Mouse (Mus musculus) ovary, postnatal 10 days (tissue): ENCODE measurements around the gene Prkg1.

Experiments used
- DNase-seq: peaks from one replicate; pipeline ENCODE4 v3.0.0; 2022; ENCODE audit warnings: low spot score

Prkg1 gene

DNA sequence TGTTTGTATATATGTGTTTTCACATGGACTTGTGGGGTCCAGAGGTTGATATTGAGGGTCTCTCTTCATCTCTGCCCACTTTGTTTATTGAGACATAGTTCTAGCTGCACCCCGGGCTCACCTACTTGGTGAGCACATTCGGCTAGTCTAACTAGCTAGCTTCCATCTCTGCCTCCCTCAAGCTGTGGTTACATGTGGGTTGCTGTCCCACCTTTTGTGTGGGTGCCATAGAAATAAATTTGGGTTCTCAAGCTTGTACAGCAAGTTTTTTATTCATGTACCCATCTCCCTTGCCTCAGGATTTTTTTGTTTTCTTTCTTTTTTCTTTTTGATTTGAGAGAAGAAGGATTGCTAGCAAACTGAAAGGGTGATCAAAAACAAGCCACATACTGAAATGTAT is 617.4 kb downstream of the Prkg1 start:
- no peak for DNase-seq

DNA sequence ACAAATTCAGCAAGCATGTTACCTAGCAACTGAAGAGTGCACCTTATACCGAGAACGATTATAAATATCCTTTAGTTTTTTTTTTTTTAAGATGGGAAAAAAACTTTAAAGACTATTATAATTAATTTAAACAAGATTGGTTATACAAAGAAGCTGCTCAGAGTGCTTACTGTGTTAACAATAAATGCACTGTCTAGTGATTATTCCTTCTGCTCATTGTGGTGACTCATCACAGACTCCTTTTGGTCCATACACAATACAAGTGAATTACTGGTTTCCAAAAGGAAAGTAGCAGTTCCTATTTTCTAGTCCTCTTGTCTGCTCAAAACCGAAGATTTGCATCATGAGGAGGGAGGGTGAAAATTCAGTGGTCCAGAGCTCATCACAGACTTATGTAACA is 618.7 kb downstream of the Prkg1 start:
- DNase-seq = no peak

DNA sequence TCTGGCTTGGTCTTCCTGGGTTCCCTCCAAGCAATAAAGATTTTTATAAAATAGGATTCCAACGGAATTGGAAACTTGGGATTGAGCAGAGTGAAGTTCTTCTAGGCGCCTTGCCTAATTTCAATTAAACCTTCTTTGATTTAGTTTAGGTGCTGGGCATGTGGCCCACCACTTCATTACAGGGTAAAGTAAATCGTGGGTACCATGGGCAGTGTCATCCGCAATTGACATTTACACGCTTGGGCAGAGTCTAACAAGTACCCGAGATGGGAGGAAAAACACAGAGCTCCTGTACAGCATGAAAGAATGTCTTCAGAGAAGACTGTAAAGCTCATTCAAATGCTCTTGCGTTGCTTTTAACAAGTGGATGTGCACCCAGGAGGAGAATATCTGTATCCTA is 622.9 kb downstream of the Prkg1 start:
- DNase-seq = no peak

DNA sequence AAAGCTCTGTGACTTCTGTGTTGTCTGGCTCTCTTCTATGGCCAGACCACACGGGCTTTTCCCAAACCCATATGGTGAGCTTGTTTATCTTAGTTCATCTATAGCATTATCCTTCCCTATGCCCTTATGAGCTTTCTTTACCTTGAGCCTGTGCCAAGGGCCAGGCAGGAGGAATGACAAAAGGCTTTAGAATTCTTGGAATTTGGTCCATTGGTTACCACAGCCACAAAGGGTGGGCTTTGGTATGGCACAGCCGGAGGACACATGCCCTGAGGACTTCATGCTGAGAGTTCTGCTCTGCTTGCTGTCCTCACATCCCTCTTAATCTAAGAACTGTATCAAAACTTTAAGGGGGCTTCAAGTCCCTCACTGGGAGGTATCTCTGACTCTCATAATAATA is 628.5 kb downstream of the Prkg1 start:
- no peak for DNase-seq

DNA sequence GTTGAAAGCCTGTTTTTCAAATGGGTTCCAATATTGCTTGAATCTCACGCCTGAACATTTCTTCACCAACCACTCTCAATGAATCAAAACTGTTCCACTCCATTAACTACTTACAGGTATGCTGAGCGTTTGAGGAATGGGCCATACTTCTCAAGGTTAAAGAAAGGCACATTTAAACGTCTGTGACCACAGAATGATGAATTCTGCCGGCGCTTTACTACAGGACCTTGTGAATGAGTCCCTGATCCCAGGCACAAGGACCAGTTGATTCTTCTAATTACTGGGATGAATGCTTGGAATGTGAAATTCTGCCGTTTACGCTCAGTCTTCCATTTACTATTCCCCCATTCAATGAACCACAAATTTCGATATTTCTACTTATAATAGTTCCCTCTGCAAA is 632.2 kb downstream of the Prkg1 start:
- DNase-seq = no peak

DNA sequence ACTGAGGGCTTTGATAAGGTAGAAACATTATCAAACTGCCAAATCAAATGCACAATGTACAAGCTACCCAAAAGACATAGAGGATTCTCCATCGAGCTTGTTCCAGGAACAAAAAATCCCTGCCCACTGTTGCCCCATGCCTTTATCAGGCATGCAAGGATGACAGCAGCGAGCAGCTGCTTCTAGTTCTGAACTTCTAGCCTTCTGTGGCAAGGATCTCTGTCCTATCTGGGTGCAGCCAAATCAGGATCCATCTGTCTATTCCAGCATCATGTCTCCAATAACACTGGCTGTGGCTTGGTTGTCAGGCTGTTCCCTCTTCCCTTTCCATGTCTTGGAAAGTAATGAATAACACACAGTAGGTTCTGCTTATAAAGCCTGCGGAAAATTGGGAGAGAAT is 640.2 kb downstream of the Prkg1 start:
- no peak for DNase-seq

DNA sequence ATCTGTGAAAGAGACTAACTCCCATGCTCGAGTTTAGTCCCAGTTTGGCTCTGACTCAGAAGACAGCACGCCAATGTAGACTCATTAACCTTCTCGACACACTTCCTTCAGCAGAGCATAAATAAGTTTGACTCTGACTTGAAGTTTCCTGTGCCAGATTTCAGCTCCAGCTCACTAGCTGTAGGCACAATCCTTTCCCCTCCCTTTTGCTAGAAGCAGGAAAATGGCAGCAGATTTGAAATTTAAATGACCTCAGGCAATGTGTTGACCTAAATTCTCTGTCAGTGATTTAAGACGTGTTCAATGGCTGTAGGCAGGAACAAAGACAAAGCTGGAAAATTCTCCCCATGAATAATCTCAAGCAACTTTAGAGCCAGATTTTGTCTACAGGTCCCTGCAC is 650.1 kb downstream of the Prkg1 start:
- DNase-seq = no peak

DNA sequence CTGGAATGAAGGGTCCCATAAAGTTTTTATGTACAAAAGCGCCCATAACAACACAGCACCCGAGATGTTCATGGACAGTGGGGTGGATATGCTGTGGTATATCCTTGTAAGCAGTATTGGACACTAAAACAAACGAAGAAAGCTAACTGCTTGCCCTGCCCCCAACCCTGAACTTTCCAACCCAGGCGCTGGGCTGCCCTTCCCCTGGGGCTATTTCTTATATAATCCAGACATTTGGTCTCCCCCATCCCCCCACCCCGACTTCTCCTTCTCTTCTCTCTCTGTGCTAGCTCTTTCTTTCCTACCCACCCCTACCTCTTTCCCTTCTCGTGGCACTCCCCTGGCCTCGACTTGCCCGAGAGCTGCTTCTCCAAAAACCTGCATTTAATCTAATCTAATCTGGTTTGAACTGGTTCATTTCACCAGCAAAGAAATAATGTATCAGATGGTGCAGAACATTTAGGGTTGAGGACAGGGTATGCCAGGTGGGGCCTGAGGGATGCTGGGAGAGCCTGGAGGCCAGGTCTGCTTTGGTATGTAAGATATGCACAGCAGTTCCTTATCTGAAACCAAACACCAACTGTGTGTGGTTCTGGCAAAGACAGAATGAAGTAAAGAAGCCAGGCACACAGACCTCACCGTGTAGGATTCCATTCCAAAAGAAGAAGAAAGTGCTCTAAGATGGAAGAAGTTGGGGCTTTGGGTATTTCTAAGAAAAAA is 657.8 kb downstream of the Prkg1 start:
- no peak for DNase-seq

DNA sequence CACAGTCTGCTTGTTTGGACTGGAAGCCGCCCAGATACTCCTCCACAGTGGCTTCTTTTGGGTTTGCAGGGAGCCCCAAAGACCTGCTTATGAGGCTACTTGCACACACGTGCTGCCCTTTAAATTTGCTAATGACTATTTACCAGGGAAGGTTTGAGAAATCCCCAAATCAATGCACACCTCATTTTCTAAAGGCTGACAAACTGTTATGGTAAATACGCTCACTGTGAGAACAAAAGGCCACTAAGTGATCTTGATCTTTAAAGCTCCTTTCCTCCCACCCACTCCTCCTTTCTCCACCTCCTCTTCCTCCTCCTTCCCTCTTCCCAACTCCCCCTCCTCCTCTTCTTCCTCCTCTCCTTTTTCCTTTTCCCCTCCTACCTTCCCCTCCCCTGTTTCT is 658.8 kb downstream of the Prkg1 start:
- no peak for DNase-seq

DNA sequence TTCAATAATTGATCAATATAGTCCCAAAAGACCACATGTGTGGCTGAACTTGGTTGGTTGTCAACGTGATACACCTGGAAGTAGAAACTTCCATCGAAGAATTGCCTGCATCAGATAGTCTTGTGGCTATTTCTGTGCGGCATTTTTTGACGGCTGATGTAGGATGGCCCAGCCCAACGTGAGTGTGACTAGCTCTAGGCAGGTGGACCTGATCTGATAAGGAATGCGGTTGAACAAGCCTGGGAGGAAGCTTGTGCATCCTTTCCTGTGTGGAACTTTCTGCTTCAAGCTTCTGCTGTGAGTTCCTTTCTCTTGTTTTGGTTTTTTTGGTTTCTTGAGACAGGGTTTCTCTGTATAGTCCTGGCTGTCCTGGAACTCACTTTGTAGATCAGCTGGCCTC is 660.1 kb downstream of the Prkg1 start:
- DNase-seq = no peak

DNA sequence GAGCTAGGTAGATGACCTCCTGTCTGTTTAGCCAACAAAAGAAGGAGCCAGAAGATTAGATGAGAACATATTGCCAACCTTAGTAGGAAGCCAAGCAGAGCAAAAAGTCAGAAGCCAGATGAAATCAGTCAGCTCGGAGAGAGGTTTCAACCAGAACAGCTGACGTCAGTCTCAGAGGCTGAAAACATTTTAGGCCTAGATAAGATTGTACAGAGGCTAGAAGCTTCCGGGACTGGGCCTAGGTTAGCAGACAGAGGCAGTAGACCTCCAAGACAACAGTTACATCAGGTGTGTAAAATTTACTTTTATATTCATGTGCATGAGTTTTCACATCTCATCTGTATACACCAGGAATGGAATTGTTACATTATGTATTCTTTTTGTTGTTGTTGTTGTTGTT is 665.5 kb downstream of the Prkg1 start:
- DNase-seq = no peak

DNA sequence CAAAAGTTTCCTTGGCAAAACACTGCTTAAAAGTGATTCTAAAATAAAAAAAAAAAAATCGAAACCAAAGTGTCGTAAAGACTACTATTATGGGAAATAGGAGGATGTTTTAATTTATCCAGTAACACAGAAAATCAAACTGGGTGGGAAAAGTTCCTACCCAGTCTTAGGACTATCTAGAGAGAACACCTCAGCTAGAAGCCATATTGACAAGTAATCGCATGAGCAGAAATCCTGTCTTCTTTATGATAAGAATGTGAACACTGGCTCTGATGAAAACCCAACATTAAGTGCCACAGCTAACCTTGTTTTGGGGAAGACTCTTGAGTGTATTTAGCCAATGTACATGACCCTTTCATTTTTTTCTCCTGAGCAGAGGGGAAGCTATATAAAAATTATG is 667.0 kb downstream of the Prkg1 start:
- DNase-seq = no peak

DNA sequence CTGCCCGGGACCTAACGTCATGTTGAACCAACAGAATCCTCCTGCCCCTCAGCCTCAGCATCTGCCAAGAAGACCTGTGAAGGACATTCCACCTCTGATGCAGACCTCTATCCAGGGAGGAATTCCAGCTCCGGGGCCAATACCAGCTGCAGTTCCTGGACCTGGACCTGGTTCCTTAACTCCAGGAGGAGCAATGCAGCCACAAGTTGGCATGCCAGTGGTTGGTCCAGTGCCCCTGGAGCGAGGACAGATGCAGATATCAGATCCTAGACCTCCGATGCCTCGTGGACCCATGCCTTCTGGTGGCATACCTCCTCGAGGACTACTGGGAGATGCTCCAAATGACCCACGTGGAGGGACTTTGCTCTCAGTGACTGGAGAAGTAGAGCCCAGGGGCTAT is 681.1 kb downstream of the Prkg1 start:
- no peak for DNase-seq

DNA sequence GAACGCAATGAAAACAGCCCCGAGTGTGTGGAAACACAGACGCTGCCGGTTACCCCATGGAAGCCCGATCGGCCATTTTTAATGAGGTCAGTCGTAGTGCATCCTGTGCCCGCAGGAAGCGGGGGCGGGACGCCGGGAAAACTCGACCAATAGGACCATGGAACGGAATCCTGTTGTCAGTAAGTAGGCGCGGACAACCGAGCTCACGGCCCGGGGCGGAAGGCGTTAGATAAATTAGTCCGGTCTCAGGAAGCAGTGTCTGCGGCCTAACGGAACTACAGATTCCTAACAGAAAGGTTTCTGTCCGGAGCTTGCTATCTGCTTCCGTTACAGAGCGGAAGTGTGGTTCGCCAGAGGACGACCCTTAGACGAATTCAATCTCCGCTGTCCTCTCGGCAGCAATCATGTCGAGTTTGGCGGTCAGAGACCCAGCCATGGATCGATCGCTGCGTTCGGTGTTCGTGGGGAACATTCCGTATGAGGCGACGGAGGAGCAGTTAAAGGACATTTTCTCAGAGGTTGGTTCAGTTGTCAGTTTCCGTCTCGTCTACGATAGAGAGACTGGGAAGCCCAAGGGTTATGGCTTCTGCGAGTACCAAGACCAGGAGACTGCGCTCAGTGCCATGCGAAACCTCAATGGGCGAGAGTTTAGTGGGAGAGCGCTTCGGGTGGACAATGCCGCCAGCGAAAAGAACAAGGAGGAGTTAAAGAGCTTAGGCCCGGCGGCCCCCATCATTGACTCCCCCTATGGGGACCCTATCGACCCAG is 682.0 kb downstream of the Prkg1 start, which contains the start of gene Cstf2t:
TSS of gene Cstf2t (plus strand) at position 176 of the 768 bp plus-strand sequence.
- DNase-seq = peak; percentile 98

DNA sequence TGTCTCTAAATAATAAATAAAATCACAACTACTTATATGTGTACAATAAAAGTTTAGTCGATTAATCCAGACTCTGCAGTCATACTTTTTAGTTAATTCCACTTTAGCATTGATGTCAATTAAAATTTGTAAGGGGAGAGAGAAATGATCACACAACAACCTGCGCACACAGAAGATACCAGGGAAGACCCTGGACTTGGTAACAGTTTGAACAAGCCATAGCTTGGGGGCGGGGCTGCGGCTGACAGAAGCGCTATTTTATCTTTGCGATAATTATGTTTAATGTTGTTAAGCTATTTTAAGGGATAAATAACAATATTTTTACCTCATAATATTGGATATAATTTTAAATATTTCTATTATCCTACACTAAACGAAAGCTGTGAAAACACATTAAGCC is 682.6 kb downstream of the Prkg1 start:
- no peak for DNase-seq

DNA sequence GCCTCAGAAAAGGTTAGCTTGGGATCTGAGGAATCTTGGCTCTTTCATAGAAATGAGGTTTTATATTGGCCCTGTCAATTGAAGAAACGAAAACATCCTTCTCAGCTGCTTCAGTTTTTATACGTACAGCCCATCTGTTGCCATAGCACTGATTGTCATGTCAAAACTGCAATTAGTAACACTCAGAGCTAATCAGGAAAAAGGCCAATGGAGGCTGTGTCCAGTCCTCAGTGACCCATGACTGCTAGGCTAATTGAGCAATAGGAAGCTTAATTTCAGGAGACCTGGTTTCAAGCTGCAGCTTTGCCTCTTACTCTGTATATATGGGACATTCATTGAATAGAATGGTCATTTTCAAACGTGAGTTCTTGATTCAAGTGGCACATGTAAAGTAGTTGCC is 686.6 kb downstream of the Prkg1 start:
- no peak for DNase-seq

DNA sequence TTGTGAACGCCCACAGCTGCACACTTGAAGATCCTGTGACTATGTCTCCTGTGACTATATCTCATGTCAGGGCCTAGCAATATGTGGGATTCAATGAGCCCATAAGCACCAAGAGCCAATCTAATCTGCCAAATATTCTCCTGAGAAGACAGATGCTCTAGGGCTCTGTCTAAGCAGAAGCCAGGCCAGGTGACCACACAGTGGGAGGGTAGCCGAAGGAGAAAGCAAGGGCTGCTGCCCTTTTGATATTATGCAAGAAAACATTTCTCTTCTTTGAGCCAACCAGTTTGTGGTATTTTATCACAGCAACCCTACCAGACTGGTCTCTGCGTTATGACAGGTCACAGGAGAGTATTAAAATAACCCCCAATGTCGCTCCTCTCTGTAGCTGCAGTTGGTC is 688.7 kb downstream of the Prkg1 start:
- no peak for DNase-seq

DNA sequence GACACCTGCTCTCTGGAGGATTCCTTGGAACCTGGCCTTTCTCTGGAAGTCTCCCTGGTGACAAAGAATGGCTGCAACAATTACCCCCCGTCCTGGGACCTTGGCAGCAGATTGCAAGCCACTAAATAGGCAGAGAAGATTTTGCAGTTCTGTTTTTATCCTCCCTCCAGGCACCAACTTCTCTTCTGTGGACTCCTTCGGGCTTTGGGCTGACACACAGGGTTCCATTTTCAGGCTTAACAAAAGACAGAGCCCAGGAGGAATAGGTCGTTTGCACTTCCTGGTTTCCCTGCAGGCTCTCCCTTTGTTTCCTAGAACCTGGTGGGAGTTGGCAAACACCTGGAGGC is 690.1 kb downstream of the Prkg1 start:
- no peak for DNase-seq

DNA sequence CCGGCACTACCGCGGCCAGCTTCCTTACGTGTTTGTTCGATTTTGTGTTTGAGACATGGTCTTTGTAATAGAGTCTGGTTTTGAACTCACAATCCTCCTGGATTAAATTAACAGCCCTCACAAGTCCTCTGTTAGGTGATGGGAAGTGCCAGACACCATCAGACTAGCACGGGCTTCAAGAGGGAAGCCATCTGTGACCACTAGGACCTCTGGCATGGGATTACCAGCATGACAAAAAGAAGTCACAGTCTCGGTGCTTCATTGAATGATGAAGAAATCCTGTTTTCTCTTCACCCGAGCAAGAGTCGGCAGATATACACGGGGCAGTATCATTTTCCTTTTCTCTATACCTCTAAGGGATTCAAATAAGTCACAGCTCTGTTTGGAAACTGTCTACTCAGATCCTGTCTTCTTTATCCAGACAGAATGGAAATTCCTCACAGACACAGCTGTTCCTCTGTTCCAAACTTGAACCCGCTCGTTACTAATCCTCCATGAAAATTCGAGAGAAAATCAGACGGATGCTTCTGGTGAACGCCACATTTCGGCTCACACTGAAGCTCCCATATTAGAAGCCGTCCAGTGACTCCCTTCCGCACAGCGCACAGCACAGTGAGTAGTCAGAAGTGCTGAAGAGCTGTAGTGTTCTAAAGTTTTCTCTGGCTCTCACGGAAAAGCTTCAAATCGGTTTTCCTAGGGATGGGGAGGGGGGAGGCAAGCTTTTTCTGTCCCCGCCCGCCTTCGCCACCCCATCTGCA is 690.7 kb downstream of the Prkg1 start:
- DNase-seq = no peak

DNA sequence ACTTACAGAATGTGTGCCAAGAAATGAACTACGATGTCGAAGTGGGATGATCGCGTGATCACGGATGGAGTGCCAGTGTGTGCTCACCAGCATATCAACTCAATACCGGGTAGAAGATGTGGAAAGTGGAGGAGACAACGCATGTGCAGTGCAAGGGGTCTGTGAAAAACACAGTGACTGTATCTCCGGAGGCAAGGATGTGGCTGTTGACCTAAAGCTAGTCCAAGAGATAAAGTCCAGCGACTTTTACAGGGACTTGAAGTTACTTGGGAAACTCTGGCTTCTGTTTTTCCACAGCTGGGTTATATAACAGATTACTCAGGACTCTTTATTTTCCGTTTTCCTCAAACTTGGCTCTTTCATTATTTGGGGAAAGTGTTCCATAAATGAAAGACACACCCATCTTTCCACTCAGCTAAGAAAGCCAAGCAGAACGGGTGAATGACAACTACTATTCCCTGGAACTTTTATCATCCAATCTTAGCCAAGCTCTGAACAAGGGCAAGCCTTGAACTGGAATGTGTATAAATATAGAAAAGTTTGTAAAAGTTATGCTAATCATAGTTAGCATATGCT is 699.5 kb downstream of the Prkg1 start:
- DNase-seq = no peak

DNA sequence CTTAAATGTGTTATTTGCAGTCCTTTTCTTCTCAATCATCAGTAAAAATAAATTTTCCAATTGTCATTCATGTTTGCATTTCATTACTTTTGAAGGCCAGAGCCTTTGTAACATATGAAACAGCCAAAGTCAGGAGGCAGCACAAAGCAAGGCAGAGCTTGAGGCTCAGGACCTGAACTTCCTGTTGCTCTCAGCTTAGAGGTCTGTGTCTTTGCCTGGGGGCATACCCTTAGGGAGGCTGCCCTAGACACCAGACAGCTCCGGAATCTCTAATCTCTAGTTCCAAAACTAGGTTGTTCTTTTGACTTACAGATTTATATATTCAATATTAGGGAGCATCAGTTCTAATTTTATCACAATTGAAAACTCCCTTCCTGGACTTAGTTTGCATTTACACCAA is 700.1 kb downstream of the Prkg1 start:
- DNase-seq = no peak

DNA sequence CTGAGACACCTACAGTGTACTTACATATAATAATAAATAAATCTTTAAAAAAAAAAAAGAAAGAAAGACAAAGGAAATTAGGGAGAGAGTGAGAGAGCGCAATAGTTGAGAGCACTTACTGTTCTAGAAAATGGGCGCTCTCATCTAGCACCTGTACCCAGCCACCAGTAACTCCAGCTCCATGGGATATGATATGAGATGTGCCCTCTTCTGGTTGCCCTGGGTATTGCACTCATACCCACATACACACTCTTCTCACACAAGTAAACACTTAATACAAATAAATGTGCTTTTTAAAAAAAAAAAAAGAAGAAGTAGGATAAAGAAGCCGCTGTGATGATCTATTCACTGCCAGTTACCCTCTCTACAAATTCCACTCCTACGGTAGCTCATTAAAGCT is 718.2 kb downstream of the Prkg1 start:
- no peak for DNase-seq
